Mouse (Mus musculus) megakaryocyte progenitor cell, adult 5-6 weeks (primary cell): ENCODE measurements around the gene Fam204a. TPM values are rescaled to one million over a fixed set of nuclear protein-coding genes. Genes with fewer than 3 reads are reported as not detected.

ENCODE experiments used
- ATAC-seq: replicated peaks from 2 replicates; pipeline ENCODE4 v1.8.0; 2016; ENCODE audit warnings: mild to moderate bottlenecking, moderate TSS enrichment, inconsistent platforms; ENCODE audit not compliant: poor library complexity
- total RNA-seq, 2 experiments: library from RNA; stranded (forward) in 1 of 2; stranded (reverse) in 1 of 2; fragments of 157-497, 149-512 nt in 1 of 2; fragments of 200-1000 nt in 1 of 2; gene quantifications; 2 replicates each; pipeline versions ENCODE4 v1.2.3 to v1.2.4; 2015 to 2017

Fam204a gene
- total RNA-seq, 2 experiments from 2014 or later, result 33.7 to 72.7 TPM

- no peak for ATAC-seq
These were observed 61.1 kb downstream of the Fam204a start for GRCm38 (mm10) chr19:60165417-60165816.

DNA sequence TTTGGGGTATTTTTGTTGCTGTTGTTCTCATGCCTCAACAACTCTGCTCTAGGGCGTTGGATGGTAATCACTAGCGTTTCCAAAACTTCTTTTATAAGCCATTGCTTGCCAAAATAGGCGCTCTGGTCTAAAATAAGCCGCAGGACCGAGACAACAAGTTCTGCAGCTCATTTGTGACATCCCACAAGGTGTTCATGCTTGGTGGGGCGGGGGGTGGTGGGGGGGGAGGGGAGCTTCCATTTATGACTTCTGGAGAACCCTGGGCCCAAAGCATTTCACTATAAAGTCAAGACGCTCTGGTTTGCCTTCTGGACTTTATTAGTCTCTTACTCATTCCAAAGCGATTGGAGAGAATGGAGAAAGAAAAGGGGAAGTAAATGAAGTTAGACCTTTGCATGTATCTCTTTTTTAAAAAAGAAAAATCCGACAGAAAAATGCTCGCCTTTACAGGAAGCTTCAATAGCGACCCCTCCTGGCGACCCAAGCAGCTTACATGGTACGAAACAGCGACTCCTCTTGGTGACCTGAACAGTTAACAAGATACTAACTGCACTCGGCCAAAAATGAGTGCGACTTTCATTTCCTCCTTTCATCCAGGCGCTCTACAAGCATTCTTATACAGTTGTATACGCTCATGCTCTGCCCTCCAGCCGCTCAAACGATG is 65.8 kb downstream of the Fam204a start:
- peak; percentile 97 for ATAC-seq

- ATAC-seq, result no peak
These were observed 66.7 kb downstream of the Fam204a start for GRCm38 (mm10) chr19:60159827-60160226.

GRCm38 (mm10) chr19:60155266-60155665 is 71.2 kb downstream of the Fam204a start:
- ATAC-seq, result no peak

DNA sequence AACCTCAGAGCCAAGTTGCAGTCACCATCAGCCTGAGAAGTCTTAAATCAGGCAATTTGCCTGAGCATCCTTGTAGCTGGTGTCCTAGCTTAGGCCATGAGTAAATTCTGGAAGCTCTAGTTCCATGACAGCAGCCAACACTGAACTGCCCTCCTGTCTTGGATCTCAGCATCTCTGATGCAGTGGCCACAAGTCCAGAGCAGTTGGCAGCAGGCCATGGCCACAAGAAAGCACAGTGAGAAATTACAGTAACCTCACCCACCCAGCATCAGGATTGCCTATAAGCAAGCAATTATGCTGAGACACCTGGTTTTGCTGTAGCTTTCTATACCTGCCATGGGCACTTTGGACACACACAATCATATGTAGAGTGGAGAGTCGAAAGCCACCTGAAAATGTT is 73.4 kb downstream of the Fam204a start:
- no peak for ATAC-seq

DNA sequence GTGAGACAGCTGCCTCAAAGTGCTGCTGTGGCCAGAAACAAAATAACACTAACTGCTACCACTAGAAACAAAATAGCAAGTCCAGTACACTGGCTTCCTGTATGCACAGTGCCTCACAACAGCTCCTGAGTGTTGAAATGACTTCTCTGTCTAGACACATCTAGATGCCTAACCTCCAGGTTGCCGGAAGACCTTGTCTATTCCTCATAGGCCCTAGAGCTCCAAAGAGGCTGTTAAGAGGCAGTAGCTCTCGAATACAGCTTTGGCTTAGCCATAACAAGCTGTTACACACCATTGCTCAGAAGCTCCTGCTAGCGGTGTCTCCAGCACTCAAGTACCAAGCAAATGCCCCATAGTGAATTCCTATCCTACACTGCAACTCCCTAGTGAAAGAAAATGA is 76.4 kb downstream of the Fam204a start:
- ATAC-seq, result no peak

DNA sequence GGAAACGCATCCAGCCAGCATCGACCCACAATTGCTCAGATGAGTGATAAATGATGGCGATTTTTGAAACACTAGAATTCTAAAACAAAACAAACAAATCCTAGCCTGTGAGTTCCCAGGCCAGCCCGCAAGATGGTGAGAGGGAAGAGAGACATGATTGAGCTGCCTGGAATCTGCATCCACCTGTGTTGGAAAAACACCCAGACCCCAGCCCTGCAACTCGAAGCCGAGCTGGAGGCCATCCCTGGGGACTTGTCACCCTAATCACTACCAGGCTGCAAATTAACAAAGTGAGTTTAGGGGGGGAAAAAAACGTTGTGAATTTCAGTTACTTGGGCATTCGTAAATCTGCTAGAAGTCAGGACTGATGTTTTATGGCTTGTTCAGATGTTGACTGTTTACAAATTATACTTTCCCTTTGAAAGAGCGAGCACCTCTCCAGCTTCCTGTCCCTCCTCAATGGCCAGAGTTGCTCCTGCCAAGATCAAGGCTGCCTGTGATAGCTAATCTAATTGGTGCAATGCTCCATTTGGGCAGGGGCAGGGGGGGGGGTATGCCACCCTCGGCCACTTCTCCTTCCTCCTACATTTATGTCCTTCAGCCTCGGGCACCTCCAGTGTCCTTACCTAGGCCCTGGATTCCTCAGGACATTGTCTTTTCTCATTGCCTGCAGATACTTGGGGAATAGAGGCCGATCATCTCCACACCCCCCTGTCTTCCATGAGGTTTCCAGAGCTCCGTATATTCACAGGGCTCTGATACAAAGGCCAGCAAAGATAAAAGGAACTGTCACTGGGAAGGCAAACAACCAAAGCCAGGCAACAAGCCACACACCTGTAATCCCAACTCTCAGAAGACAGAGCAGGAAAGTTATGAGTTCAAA is 77.2 kb downstream of the Fam204a start:
- ATAC-seq, result peak; percentile 31; the same call in 1 of the 2 replicates

Other genes with a start within 250 kb of the Fam204a start
- gene Prlhr, start 241.6 kb upstream of the Fam204a start, total RNA-seq (2015), result not detected in 2 replicates
- not detected in 2 replicates for gene Prlhr, start 241.6 kb upstream of the Fam204a start, total RNA-seq (2017)